Mouse (Mus musculus) erythroblast, embryonic 14.5 days (primary cell): Measurements from ENCODE around the gene Nkap.

Experiments used
- GATA1 ChIP-seq: IDR thresholded peaks from 2 replicates; pipeline ENCODE4 v1.6.1; 2012; ENCODE audit warnings: low read length, inconsistent platforms, mixed read lengths
- TAL1 ChIP-seq: IDR thresholded peaks from 3 replicates; pipeline ENCODE4 v1.6.1; 2012; ENCODE audit warnings: low read length, inconsistent platforms, mixed read lengths

GRCm38 (mm10) chrX:37125511-37125910 is 1.1 kb upstream of the Nkap start:
- TF ChIP-seq TAL1 (no peak), GATA1 (no peak)
